Mouse (Mus musculus): Measurements from ENCODE around the gene Cdc34. TPM values are rescaled to one million over a fixed set of nuclear protein-coding genes. Genes with fewer than 3 reads are reported as not detected.
A peak's percentile ranks its signal among the peaks of the same experiment; 100 is the strongest.

Cdc34 gene
- polyA plus RNA-seq, 1 experiment from 2014 or later: 75.7 TPM

- peak overlapping the region; percentile 73 for H3K27ac ChIP-seq (replicated peaks)
- H3K4me2 ChIP-seq (replicated peaks): peak overlapping the region; percentile 48
- H3K9me3 ChIP-seq: no peaks in the 10 kb centered on the region
- H3K4me1 ChIP-seq: peaks cover 36% of the 10 kb centered on the region
- H3K4me3 ChIP-seq: peak overlapping the region; percentile 89
- H3K36me3 ChIP-seq: 0 out of 2 replicates have a peak, but pooled peaks cover 2% of the 10 kb centered on the region
- ATAC-seq (replicated peaks): peak; percentile 9; the same call in 1 of the 2 replicates
- H3K9ac ChIP-seq (replicated peaks): peak overlapping the region; percentile 50
- WGBS: 75% methylated on average over 10 of the region's 10 CpGs
- H3K27me3 ChIP-seq: no peaks in the 10 kb centered on the region
Measured at GRCm38 (mm10) chr10:79703541-79703940, 21.5 kb downstream of the Cdc34 start.

- peak within 1 kb of the TSS; percentile 89 for H3K9ac ChIP-seq (replicated peaks)
- WGBS: under 1% methylated on average over 65 of the region's 65 CpGs
- ATAC-seq (replicated peaks): peak; percentile 94
- peaks cover 9% of the 10 kb centered on the region; the same call in 1 of the 2 replicates for H3K36me3 ChIP-seq
- H3K27ac ChIP-seq (replicated peaks): peak within 1 kb of the TSS; percentile 73
- peak within 1 kb of the TSS; percentile 89 for H3K4me3 ChIP-seq
- no peaks in the 10 kb centered on the region for H3K9me3 ChIP-seq
- H3K4me1 ChIP-seq: peaks cover 36% of the 10 kb centered on the region
- no peaks in the 10 kb centered on the region for H3K27me3 ChIP-seq
- peak within 1 kb of the TSS; percentile 91 for H3K4me2 ChIP-seq (replicated peaks)
Measured at GRCm38 (mm10) chr10:79704065-79704969, 22.3 kb downstream of the Cdc34 start, which contains the start of gene Bsg. Bsg (plus strand) TSS chr10:79704491.

GRCm38 (mm10) chr10:79704970-79705360 is 23.0 kb downstream of the Cdc34 start:
- H3K9ac ChIP-seq (replicated peaks): peak overlapping the region; percentile 89
- peaks cover 15% of the 10 kb centered on the region; the same call in 1 of the 2 replicates for H3K36me3 ChIP-seq
- no peaks in the 10 kb centered on the region for H3K9me3 ChIP-seq
- H3K27ac ChIP-seq (replicated peaks): peak overlapping the region; percentile 73
- peak overlapping the region; percentile 89 for H3K4me3 ChIP-seq
- H3K27me3 ChIP-seq: no peaks in the 10 kb centered on the region
- peaks cover 36% of the 10 kb centered on the region for H3K4me1 ChIP-seq
- ATAC-seq (replicated peaks): no peak
- WGBS: 5% methylated on average over 10 of the region's 10 CpGs
- H3K4me2 ChIP-seq (replicated peaks): peak overlapping the region; percentile 91

GRCm38 (mm10) chr10:79705951-79706350 is 24.0 kb downstream of the Cdc34 start:
- Histone ChIP-seq H3K27ac (replicated peaks) (no peak overlapping the region), H3K4me1 (peaks cover 36% of the 10 kb centered on the region), H3K4me3 (peak overlapping the region; percentile 89; the same call in 1 of the 2 replicates), H3K36me3 (peaks cover 25% of the 10 kb centered on the region), H3K4me2 (replicated peaks) (peak overlapping the region; percentile 91), H3K27me3 (no peaks in the 10 kb centered on the region), H3K9ac (replicated peaks) (peak overlapping the region; percentile 89), H3K9me3 (no peaks in the 10 kb centered on the region)
- 91% methylated on average over 5 of the region's 5 CpGs for WGBS
- no peak for ATAC-seq (replicated peaks)

- 80% methylated on average over 5 of the region's 5 CpGs for WGBS
- peak overlapping the region; percentile 89; the same call in 1 of the 2 replicates for H3K4me3 ChIP-seq
- H3K9ac ChIP-seq (replicated peaks): peak overlapping the region; percentile 89
- H3K27me3 ChIP-seq: no peaks in the 10 kb centered on the region
- peaks cover 31% of the 10 kb centered on the region for H3K36me3 ChIP-seq
- no peak for ATAC-seq (replicated peaks)
- peak overlapping the region; percentile 91; the same call in 1 of the 2 replicates for H3K4me2 ChIP-seq (replicated peaks)
- no peak overlapping the region for H3K27ac ChIP-seq (replicated peaks)
- no peaks in the 10 kb centered on the region for H3K9me3 ChIP-seq
- peaks cover 36% of the 10 kb centered on the region for H3K4me1 ChIP-seq
Measured at GRCm38 (mm10) chr10:79706406-79707094, 24.6 kb downstream of the Cdc34 start.

GRCm38 (mm10) chr10:79707162-79707561 is 25.2 kb downstream of the Cdc34 start:
- Histone ChIP-seq H3K4me3 (no peak overlapping the region), H3K36me3 (peaks cover 37% of the 10 kb centered on the region)

GRCm38 (mm10) chr10:79707759-79708158 is 25.8 kb downstream of the Cdc34 start:
- Histone ChIP-seq H3K9ac (replicated peaks) (no peak overlapping the region), H3K4me2 (replicated peaks) (no peak overlapping the region), H3K4me3 (no peak overlapping the region), H3K27me3 (no peaks in the 10 kb centered on the region), H3K4me1 (peaks cover 36% of the 10 kb centered on the region), H3K9me3 (no peaks in the 10 kb centered on the region), H3K27ac (replicated peaks) (no peak overlapping the region), H3K36me3 (peaks cover 37% of the 10 kb centered on the region)
- no peak for ATAC-seq (replicated peaks)
- WGBS: 76% methylated on average over 4 of the region's 4 CpGs

More at GRCm38 (mm10) chr10:79707162-79707561, 25.2 kb downstream of the Cdc34 start:
- H3K9ac ChIP-seq (replicated peaks): 0 out of 2 replicates have a peak overlapping the region, but pooled peaks have one; percentile 7
- no peak overlapping the region for H3K27ac ChIP-seq (replicated peaks)
- ATAC-seq (replicated peaks): no peak
- no peak overlapping the region for H3K4me2 ChIP-seq (replicated peaks)
- no peaks in the 10 kb centered on the region for H3K9me3 ChIP-seq
- no peaks in the 10 kb centered on the region for H3K27me3 ChIP-seq
- peaks cover 36% of the 10 kb centered on the region for H3K4me1 ChIP-seq
- 83% methylated on average over 1 of the region's 1 CpGs for WGBS

GRCm38 (mm10) chr10:79708668-79709067 is 26.7 kb downstream of the Cdc34 start:
- Histone ChIP-seq H3K9me3 (no peaks in the 10 kb centered on the region), H3K9ac (replicated peaks) (no peak overlapping the region), H3K36me3 (peaks cover 37% of the 10 kb centered on the region), H3K27me3 (no peaks in the 10 kb centered on the region), H3K4me3 (no peak overlapping the region), H3K4me2 (replicated peaks) (no peak overlapping the region), H3K27ac (replicated peaks) (no peak overlapping the region), H3K4me1 (peaks cover 34% of the 10 kb centered on the region)
- WGBS: 92% methylated on average over 21 of the region's 21 CpGs
- ATAC-seq (replicated peaks): no peak

GRCm38 (mm10) chr10:79709307-79709706 is 27.3 kb downstream of the Cdc34 start:
- ATAC-seq (replicated peaks): no peak
- Histone ChIP-seq H3K4me3 (no peak overlapping the region), H3K27me3 (no peaks in the 10 kb centered on the region), H3K4me1 (peaks cover 34% of the 10 kb centered on the region), H3K9me3 (no peaks in the 10 kb centered on the region), H3K4me2 (replicated peaks) (no peak overlapping the region), H3K36me3 (peaks cover 37% of the 10 kb centered on the region), H3K9ac (replicated peaks) (no peak overlapping the region), H3K27ac (replicated peaks) (no peak overlapping the region)
- WGBS: 84% methylated on average over 7 of the region's 7 CpGs

GRCm38 (mm10) chr10:79712029-79712428 is 30.0 kb downstream of the Cdc34 start:
- Histone ChIP-seq H3K27me3 (peaks cover 17% of the 10 kb centered on the region), H3K4me3 (no peak overlapping the region), H3K9me3 (no peaks in the 10 kb centered on the region), H3K9ac (replicated peaks) (no peak overlapping the region), H3K27ac (replicated peaks) (no peak overlapping the region), H3K36me3 (peaks cover 37% of the 10 kb centered on the region), H3K4me1 (peaks cover 19% of the 10 kb centered on the region), H3K4me2 (replicated peaks) (no peak overlapping the region)
- ATAC-seq (replicated peaks): no peak
- 94% methylated on average over 1 of the region's 1 CpGs for WGBS

GRCm38 (mm10) chr10:79712499-79713126 is 30.6 kb downstream of the Cdc34 start:
- H3K27ac ChIP-seq (replicated peaks): no peak overlapping the region
- peaks cover 19% of the 10 kb centered on the region for H3K4me1 ChIP-seq
- no peak overlapping the region for H3K4me3 ChIP-seq
- H3K27me3 ChIP-seq: peaks cover 23% of the 10 kb centered on the region
- H3K9ac ChIP-seq (replicated peaks): no peak overlapping the region
- H3K36me3 ChIP-seq: peaks cover 37% of the 10 kb centered on the region
- no peak overlapping the region for H3K4me2 ChIP-seq (replicated peaks)
- no peak; the same call in 1 of the 2 replicates for ATAC-seq (replicated peaks)
- WGBS: 14% methylated on average over 4 of the region's 6 CpGs
- H3K9me3 ChIP-seq: no peaks in the 10 kb centered on the region
